Mouse (Mus musculus) Patski (cell line): ENCODE measurements around the gene Zdhhc23. TPM values are rescaled to one million over a fixed set of nuclear protein-coding genes. Genes with fewer than 3 reads are reported as not detected.
A peak's percentile ranks its signal among the peaks of the same experiment; 100 is the strongest.

Experiments used
- ATAC-seq: fragments of 100-300 bp; one replicate; pipeline ENCODE4 v1.8.0; 2021
- CTCF ChIA-PET: fragments of 350-600 bp; sonication (Branson Sonifier 250); formaldehyde crosslinking; loops from one replicate; lab custom pipeline; 2022; ENCODE audit warnings: inconsistent platforms; lab: Charles Lee
- POLR2A ChIA-PET: fragments of 350-600 bp; sonication (Branson Sonifier 250); formaldehyde crosslinking; loops from one replicate; lab custom pipeline; 2022; ENCODE audit warnings: antibody characterized with exemption, inconsistent platforms; lab: Charles Lee
- DNase-seq: peaks from one replicate; pipeline ENCODE4 v3.0.0-alpha.2; 2011; ENCODE audit warnings: low read depth, low spot score
- H3K27me3 ChIP-seq: fragments of 371-371 bp; one replicate; pipeline ENCODE4 v1.5.1; 2021
- CTCF ChIP-seq: fragments of 100-300 bp; IDR thresholded peaks from one replicate; pipeline ENCODE4 v1.5.1; 2021
- in situ Hi-C: fragments of 300-500 bp; cut with MboI; formaldehyde crosslinking; loops from 3 replicates; pipeline ENCODE4 v1.11.1; 2018; ENCODE audit warnings: low pct_unique_long_range_greater_than_20kb, mixed read lengths
- polyA plus RNA-seq: library from polyadenylated mRNA; unstranded; gene quantifications from one replicate; pipeline ENCODE4 v1.2.3, GENCODE M21; 2021

Gene Zdhhc23
- 2.2 TPM for polyA plus RNA-seq

GRCm38 (mm10) chr16:43979328-43980109, at the start of gene Zdhhc23:
Zdhhc23 (minus strand) TSS chr16:43979791.
- DNase-seq (no peak), ATAC-seq (peak; percentile 63)
- in situ Hi-C loops = no loop called here
- H3K27me3 ChIP-seq = peaks cover 14% of the 10 kb centered on the region
- CTCF ChIA-PET = no interaction called here
- POLR2A ChIA-PET = no interaction called here
- no peak for TF ChIP-seq CTCF

GRCm38 (mm10) chr16:44029273-44029672, 49.7 kb upstream of the Zdhhc23 start:
- ChIA-PET POLR2A (no interaction called here), CTCF (interaction anchor here (1.3 kb wide), 1 partner anchor 30 kb away, joined by 4 read pairs; no protein-coding TSS in a partner anchor)
- ATAC-seq (no peak), DNase-seq (no peak)
- no peak for TF ChIP-seq CTCF
- in situ Hi-C loops = no loop called here
- no peaks in the 10 kb centered on the region for H3K27me3 ChIP-seq

- ATAC-seq = no peak
- ChIA-PET CTCF (no interaction called here), POLR2A (no interaction called here)
- peaks cover 3% of the 10 kb centered on the region for H3K27me3 ChIP-seq
- in situ Hi-C loops = no loop called here
- no peak for TF ChIP-seq CTCF
- DNase-seq = no peak
Measured at GRCm38 (mm10) chr16:44026822-44027221, 47.2 kb upstream of the Zdhhc23 start.

DNA sequence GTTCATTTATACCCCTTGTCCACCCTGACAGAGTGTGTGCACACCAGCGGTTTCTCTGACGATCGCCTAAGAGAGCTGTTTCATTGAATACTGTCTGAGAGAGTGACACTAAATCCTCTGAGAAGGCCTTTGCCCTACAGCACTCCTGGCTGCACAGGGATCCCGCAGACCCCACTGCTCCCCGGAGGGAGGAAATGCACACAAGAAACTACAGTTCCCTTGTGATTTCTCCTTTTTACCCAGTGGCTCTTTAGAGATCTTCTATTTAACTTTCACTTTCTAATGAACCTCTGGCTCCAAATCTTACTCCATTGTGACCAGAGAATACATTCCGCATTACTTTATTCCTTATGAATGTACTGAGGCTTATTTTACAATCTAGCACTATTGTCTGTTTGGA, 46.6 kb upstream of the Zdhhc23 start:
- no peak for DNase-seq
- POLR2A ChIA-PET = no interaction called here
- TF ChIP-seq CTCF = no peak
- H3K27me3 ChIP-seq = peaks cover 3% of the 10 kb centered on the region
- CTCF ChIA-PET = no interaction called here
- ATAC-seq = no peak
- in situ Hi-C loops = no loop called here

DNA sequence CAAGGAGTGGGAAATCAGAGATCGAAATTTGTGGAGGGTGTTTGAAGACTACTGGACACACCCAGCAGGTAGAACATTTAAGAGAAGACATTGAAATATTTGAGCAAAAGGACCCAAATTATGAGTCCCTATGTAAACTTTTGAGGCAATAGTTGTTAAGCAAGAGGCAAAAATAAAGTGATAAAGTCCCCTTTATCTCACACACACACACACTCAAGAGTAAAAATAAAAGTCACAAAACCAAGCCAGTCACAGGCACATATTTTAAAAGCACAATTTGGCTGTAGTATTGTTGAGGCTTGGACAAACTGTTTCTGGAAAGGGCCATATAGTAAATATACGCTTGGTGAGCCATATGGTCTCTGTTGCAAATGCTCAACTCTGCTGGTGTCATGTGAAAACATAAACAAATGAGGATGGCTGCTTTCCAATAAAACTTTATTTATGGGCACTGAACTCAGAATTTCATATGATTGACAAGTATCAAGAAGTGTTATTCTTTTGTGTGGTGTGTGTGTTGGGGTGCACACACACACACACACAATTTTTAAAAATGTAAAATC, 39.5 kb upstream of the Zdhhc23 start:
- peaks cover 10% of the 10 kb centered on the region for H3K27me3 ChIP-seq
- TF ChIP-seq CTCF = no peak
- ATAC-seq (no peak), DNase-seq (no peak)
- CTCF ChIA-PET = interaction anchor here (2.1 kb wide), 1 partner anchor 40 kb away, joined by 4 read pairs; no protein-coding TSS in a partner anchor
- in situ Hi-C loops = no loop called here
- POLR2A ChIA-PET = no interaction called here

DNA sequence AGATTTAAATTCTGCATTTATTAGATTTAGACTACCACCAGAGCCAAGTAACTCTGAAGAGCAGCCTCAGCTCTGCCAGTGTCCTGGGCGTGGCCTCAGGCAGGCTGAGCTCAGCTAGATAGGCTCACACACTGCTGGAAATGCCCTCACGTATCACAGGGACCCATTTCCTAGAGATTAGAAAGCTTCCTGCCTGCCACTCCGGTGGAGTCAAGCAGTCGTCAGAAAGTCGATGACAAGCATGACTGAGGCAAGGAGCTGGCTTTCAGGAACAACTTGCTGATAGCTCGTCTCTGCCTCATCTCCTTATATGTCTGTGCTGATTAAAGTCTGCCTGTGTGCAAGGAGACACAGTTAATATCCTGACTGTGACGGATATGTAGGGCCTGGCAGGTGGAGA, 38.8 kb upstream of the Zdhhc23 start:
- H3K27me3 ChIP-seq = peaks cover 10% of the 10 kb centered on the region
- ATAC-seq = no peak
- no peak for TF ChIP-seq CTCF
- no peak for DNase-seq
- CTCF ChIA-PET = interaction anchor here (1.2 to 2.1 kb wide), 2 partner anchors 10 to 41 kb away, joined by 3 to 4 read pairs; no protein-coding TSS in a partner anchor
- POLR2A ChIA-PET = no interaction called here
- in situ Hi-C loops = no loop called here

DNA sequence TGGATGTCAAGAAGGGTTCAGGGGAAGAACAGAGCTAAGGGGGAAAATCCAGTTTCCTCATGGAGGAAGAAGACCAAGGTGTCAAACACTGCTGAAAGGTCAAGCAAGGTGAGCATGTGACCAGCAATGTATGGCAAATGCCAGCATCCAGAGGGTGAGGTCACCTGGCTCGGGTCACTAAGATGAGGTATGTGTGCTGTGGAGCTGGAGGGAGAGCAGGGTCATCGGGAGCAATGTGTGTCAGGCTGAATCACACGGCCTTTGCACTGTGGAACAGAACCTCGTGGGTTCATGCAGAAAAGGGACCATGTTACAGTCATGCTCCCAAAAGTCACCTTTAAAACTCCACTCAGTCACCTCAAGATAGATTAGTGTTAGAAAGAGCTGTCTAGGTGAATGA, 38.1 kb upstream of the Zdhhc23 start:
- in situ Hi-C loops = no loop called here
- TF ChIP-seq CTCF = no peak
- peaks cover 10% of the 10 kb centered on the region for H3K27me3 ChIP-seq
- DNase-seq (no peak), ATAC-seq (no peak)
- ChIA-PET CTCF (interaction anchor here (1.2 to 2.1 kb wide), 2 partner anchors 9 to 41 kb away, joined by 3 to 4 read pairs; no protein-coding TSS in a partner anchor), POLR2A (interaction anchor here (0.6 kb wide), 1 partner anchor 514 kb away, joined by 4 read pairs; no protein-coding TSS in a partner anchor)

GRCm38 (mm10) chr16:44016164-44016563, 36.6 kb upstream of the Zdhhc23 start:
- ATAC-seq (peak; percentile 51), DNase-seq (no peak)
- ChIA-PET CTCF (interaction anchor here (1.3 kb wide), 1 partner anchor 14 kb away, joined by 3 read pairs; no protein-coding TSS in a partner anchor), POLR2A (no interaction called here)
- H3K27me3 ChIP-seq = peaks cover 7% of the 10 kb centered on the region
- TF ChIP-seq CTCF = no peak
- in situ Hi-C loops = no loop called here

- ATAC-seq = no peak
- TF ChIP-seq CTCF = no peak
- in situ Hi-C loops = no loop called here
Measured at GRCm38 (mm10) chr16:44015416-44016158, 36.0 kb upstream of the Zdhhc23 start.

DNA sequence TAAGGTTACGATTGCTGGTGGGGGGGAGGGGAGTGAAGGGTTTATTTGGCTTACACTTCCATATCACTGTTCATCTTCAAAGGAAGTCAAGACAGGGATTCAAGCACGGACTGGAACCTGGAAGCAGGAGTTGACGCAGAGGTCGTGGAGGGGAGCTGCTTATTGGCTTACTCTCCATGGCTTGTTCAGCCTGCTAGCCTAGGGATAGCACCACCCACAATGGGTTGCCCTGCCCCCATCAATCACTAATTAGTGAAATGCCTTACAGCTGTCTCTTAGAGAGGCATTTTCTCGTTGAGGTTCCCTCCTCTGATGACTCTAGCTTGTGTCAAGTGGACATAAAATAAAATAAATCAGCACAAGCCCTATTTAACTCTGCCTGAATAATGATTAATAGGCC, 31.4 kb upstream of the Zdhhc23 start:
- no peak for DNase-seq
- POLR2A ChIA-PET = interaction anchor here (0.6 kb wide), 1 partner anchor 185 kb away, joined by 3 read pairs; no protein-coding TSS in a partner anchor
- no peak for TF ChIP-seq CTCF
- ATAC-seq = no peak
- no peaks in the 10 kb centered on the region for H3K27me3 ChIP-seq
- in situ Hi-C loops = no loop called here
- CTCF ChIA-PET = interaction anchor here (1.0 to 1.6 kb wide), 2 partner anchors 24 to 48 kb away, joined by 3 read pairs; no protein-coding TSS in a partner anchor

More at GRCm38 (mm10) chr16:44015416-44016158, 36.0 kb upstream of the Zdhhc23 start:
- CTCF ChIA-PET = interaction anchor here (1.2 to 1.3 kb wide), 2 partner anchors 14 to 24 kb away, joined by 3 read pairs; no protein-coding TSS in a partner anchor
- POLR2A ChIA-PET = no interaction called here
- DNase-seq = no peak
- peaks cover 6% of the 10 kb centered on the region for H3K27me3 ChIP-seq
